Mouse (Mus musculus): ENCODE measurements at regions not wholly inside any gene's neighbourhood (a gene's known extent, or its start where the extent isn't known, plus 50 kb on each side); places are given as distances from the start of the nearest gene placed in this dataset.

DNA sequence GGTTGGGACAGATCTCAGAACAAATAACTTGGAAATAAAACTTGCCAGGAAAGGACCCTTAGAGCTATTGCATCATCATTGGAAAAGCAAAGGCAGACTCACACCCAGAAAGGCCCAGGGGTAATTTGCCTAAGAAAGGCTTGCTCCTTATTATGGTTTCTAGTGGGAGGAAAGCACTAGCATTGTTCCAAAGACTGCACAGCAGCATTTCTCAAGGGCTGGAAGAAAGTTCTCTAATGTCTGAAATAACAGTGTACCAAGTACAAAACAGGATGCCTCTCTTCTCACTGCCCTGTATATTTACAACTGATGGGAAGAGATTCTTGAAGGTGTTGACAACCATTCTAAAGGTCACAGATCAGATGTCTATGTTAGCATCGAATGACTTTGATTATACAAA is 713.4 kb upstream of the Nrsn1 start:
- no peaks in the 10 kb centered on the region for H3K79me2 ChIP-seq (ENCODE audit: control insufficient read depth, insufficient read depth, low read length, poor library complexity)
- H3K4me3 ChIP-seq (ENCODE audit: control insufficient read depth in 1 of 2, insufficient read depth in 1 of 2, low read depth in 2 of 2, low read length in 2 of 2): no peak overlapping the region
- H3K27me3 ChIP-seq (ENCODE audit: control insufficient read depth in 1 of 2, insufficient read depth in 2 of 2, low read length in 2 of 2): no peaks in the 10 kb centered on the region
- no peak overlapping the region for H3K9ac ChIP-seq (ENCODE audit: control insufficient read depth, low read depth, low read length, poor library complexity, severe bottlenecking)
- H3K27ac ChIP-seq (ENCODE audit: control insufficient read depth, low read depth, low read length): no peak overlapping the region
- no peak for DNase-seq (ENCODE audit: low read depth, low spot score)
- no peaks in the 10 kb centered on the region for H3K36me3 ChIP-seq (ENCODE audit: control insufficient read depth in 1 of 2, insufficient read depth in 2 of 2, low read length in 2 of 2)
- H3K9me3 ChIP-seq (replicated peaks; ENCODE audit: insufficient read depth, low read length): no peaks in the 10 kb centered on the region
- no peaks in the 10 kb centered on the region for H3K4me1 ChIP-seq (ENCODE audit: control insufficient read depth in 1 of 2, insufficient read depth in 2 of 2, low read length in 2 of 2)
- no peak for TF ChIP-seq ELF1 (IDR thresholded peaks at IDR 0.05; ENCODE audit: low read depth, low read length)
- no peak for TF ChIP-seq MYC (IDR thresholded peaks at IDR 0.05; ENCODE audit: low read depth, low read length)
- no peak for TF ChIP-seq MAZ (IDR thresholded peaks at IDR 0.05; ENCODE audit: low read depth, low read length)
- TF ChIP-seq CHD1 (IDR thresholded peaks at IDR 0.05; ENCODE audit: low read depth, low read length): no peak
- no peak for TF ChIP-seq NRF1 (IDR thresholded peaks at IDR 0.05; ENCODE audit: insufficient read depth, low read depth, low read length, poor library complexity, severe bottlenecking)
- no peak for TF ChIP-seq E2F4 (IDR thresholded peaks at IDR 0.05; ENCODE audit: borderline replicate concordance, low read depth, low read length)
- TF ChIP-seq SIN3A (IDR thresholded peaks at IDR 0.05; ENCODE audit: low read length): no peak
- TF ChIP-seq ZKSCAN1 (IDR thresholded peaks at IDR 0.05; ENCODE audit: low read depth, low read length): no peak
- TF ChIP-seq RAD21 (IDR thresholded peaks at IDR 0.05; ENCODE audit: low read depth, low read length): no peak
- no peak for TF ChIP-seq TAL1 (IDR thresholded peaks at IDR 0.05; ENCODE audit: low read length)
- no peak for TF ChIP-seq HCFC1 (IDR thresholded peaks at IDR 0.05; ENCODE audit: low read depth, low read length)
- TF ChIP-seq TCF12 (IDR thresholded peaks at IDR 0.05; ENCODE audit: low read depth, low read length): no peak
- TF ChIP-seq CTCF (IDR thresholded peaks at IDR 0.05 in 2 of 3, conservative IDR thresholded peaks at IDR 0.05 in 1 of 3; ENCODE audit: control insufficient read depth in 1 of 3, insufficient read depth in 1 of 3, low read depth in 2 of 3, low read length in 3 of 3, poor library complexity in 1 of 3, severe bottlenecking in 1 of 3): no peak
- TF ChIP-seq ZNF384 (IDR thresholded peaks at IDR 0.05; ENCODE audit: low read depth, low read length): no peak
- no peak for TF ChIP-seq GATA1 (IDR thresholded peaks at IDR 0.05; ENCODE audit: low read depth, low read length)
- TF ChIP-seq MAX (IDR thresholded peaks at IDR 0.05; ENCODE audit: low read length): no peak
- no peak for TF ChIP-seq TBP (IDR thresholded peaks at IDR 0.05; ENCODE audit: low read depth, low read length)
- no peak for TF ChIP-seq USF1 (IDR thresholded peaks at IDR 0.05; ENCODE audit: low read depth, low read length)
- TF ChIP-seq RCOR1 (IDR thresholded peaks at IDR 0.05; ENCODE audit: low read depth, low read length): no peak
- TF ChIP-seq NELFE (IDR thresholded peaks at IDR 0.05; ENCODE audit: low read depth, low read length): no peak

GRCm38 (mm10) chr13:25978648-25979047 is 708.3 kb upstream of the Nrsn1 start:
- no peaks in the 10 kb centered on the region for H3K36me3 ChIP-seq (ENCODE audit: control insufficient read depth in 1 of 2, insufficient read depth in 2 of 2, low read length in 2 of 2)
- no peak for TF ChIP-seq E2F4 (IDR thresholded peaks at IDR 0.05; ENCODE audit: borderline replicate concordance, low read depth, low read length)
- TF ChIP-seq MAFK (IDR thresholded peaks at IDR 0.05; ENCODE audit: borderline replicate concordance, low read depth, low read length): no peak
- no peak overlapping the region for H3K27ac ChIP-seq (ENCODE audit: control insufficient read depth, low read depth, low read length)
- H3K9ac ChIP-seq (ENCODE audit: control insufficient read depth, low read depth, low read length, poor library complexity, severe bottlenecking): no peak overlapping the region
- DNase-seq (ENCODE audit: low read depth, low spot score): no peak
- H3K27me3 ChIP-seq (ENCODE audit: control insufficient read depth in 1 of 2, insufficient read depth in 2 of 2, low read length in 2 of 2): no peaks in the 10 kb centered on the region
- no peaks in the 10 kb centered on the region for H3K4me1 ChIP-seq (ENCODE audit: control insufficient read depth in 1 of 2, insufficient read depth in 2 of 2, low read length in 2 of 2)
- H3K9me3 ChIP-seq (replicated peaks; ENCODE audit: insufficient read depth, low read length): no peaks in the 10 kb centered on the region
- no peaks in the 10 kb centered on the region for H3K79me2 ChIP-seq (ENCODE audit: control insufficient read depth, insufficient read depth, low read length, poor library complexity)
- no peak overlapping the region for H3K4me3 ChIP-seq (ENCODE audit: control insufficient read depth in 1 of 2, insufficient read depth in 1 of 2, low read depth in 2 of 2, low read length in 2 of 2)

Data from MEL (cell line).